Mouse (Mus musculus) thymus, adult 2 months (tissue): Measurements from ENCODE around the gene Fxyd5.

Source experiments
- CTCF ChIP-seq: fragments of 200-500 bp; IDR thresholded peaks from 2 replicates; pipeline ENCODE4 v1.5.1; 2012; ENCODE audit warnings: mild to moderate bottlenecking, control low read depth, low read length, moderate library complexity, borderline replicate concordance; ENCODE audit not compliant: control insufficient read depth, poor library complexity, insufficient read depth; ENCODE audit errors: extremely low read depth
- POLR2A ChIP-seq: fragments of 200-500 bp; IDR thresholded peaks from 2 replicates; pipeline ENCODE4 v1.6.1; 2012; ENCODE audit warnings: mild to moderate bottlenecking, low read length, control low read depth, moderate library complexity; ENCODE audit not compliant: control insufficient read depth, poor library complexity, insufficient read depth; ENCODE audit errors: extremely low read depth

- TF ChIP-seq POLR2A (no peak), CTCF (no peak)
Measured at GRCm38 (mm10) chr7:31076492-31076891, 34.2 kb upstream of the Fxyd5 start, which contains the start of gene Fxyd3.
